ENCODE assay signal across 12 mouse cellular contexts in the genomic region with DNA sequence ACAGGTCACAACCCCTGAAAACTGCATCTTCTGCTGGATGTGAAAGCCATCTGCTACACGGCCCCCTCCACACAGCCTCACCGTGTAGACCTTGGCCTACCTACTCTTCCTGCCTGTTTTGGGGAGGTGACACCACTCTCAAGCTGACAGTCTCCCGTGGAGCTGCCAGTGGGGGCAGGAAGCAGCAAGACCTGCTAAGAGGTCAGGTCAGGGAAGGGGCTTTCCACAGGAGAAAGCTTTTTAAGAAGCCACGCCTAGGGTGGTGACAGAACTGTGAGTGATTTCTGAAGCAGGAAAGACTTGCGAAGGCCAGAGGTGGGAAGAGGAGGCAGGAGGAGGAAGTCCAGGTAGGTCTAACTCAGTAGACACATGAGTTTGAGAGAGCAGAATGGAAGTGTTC. TPM values are rescaled to one million over a fixed set of nuclear protein-coding genes. Genes with fewer than 3 reads are reported as not detected.
DNase-seq lines count a peak whose midpoint lies in the region; ATAC-seq and TF ChIP-seq lines count a peak whose summit lies in the region.
"Had no signal": no experiment of that assay in that cellular context is flagged by ENCODE, and none has a peak within 500 bp of the region (broad histone marks: within the 10 kb centered on the region; RNA-seq: fewer than 3 reads in every experiment).

No protein-coding gene starts in this region.

- DNase-seq in heart, postnatal 25 days (ENCODE audit: low spot score) = no peak
- no peak for DNase-seq in thymus, adult 2 months
- DNase-seq in thymus, adult 18-20 months = no peak
- peak; percentile 59 for DNase-seq in thymus, postnatal 4 days
- DNase-seq in ovary, adult 18-20 months (ENCODE audit: low spot score) = no peak
- no peak for DNase-seq in forebrain, embryonic 14.5 days (ENCODE audit: low spot score)
- DNase-seq: adrenal gland, postnatal 36 days; kidney, adult 8-10 months had no signal

- WGBS in heart, embryonic 11.5 days (ENCODE audit: insufficient replicate concordance) = 26% methylated on average over 5 of the region's 5 CpGs
- WGBS in thymus, adult 2 months = 57% methylated on average over 5 of the region's 5 CpGs
- WGBS in limb, embryonic 15.5 days = 56% methylated on average over 5 of the region's 5 CpGs
- 82% methylated on average over 5 of the region's 5 CpGs for WGBS in forebrain, embryonic 14.5 days

- H3K9me3 ChIP-seq in heart, embryonic 11.5 days (replicated peaks; ENCODE audit: control insufficient read depth, low read length) = no peaks in the 10 kb centered on the region
- no peaks in the 10 kb centered on the region for H3K9me3 ChIP-seq in limb, embryonic 15.5 days
- no peaks in the 10 kb centered on the region for H3K9me3 ChIP-seq in forebrain, embryonic 14.5 days (replicated peaks; ENCODE audit: control insufficient read depth, low read length)
- H3K9me3 ChIP-seq: G1E had no signal

- peaks cover 50% of the 10 kb centered on the region for H3K4me1 ChIP-seq in heart, embryonic 11.5 days (ENCODE audit: control insufficient read depth, insufficient read depth, low read length)
- peaks cover 37% of the 10 kb centered on the region for H3K4me1 ChIP-seq in thymus, adult 2 months (replicated peaks; ENCODE audit: control insufficient read depth, insufficient read depth, low read length)
- H3K4me1 ChIP-seq in limb, embryonic 15.5 days = peaks cover 43% of the 10 kb centered on the region
- peaks cover 13% of the 10 kb centered on the region for H3K4me1 ChIP-seq in forebrain, embryonic 14.5 days (ENCODE audit: control insufficient read depth, insufficient read depth, low read length)

- no peak overlapping the region for H3K4me3 ChIP-seq in heart, embryonic 11.5 days (ENCODE audit: low read depth, low read length)
- H3K4me3 ChIP-seq in thymus, adult 2 months (ENCODE audit: control insufficient read depth, insufficient read depth, low read length) = no peak overlapping the region
- no peak overlapping the region for H3K4me3 ChIP-seq in limb, embryonic 15.5 days
- H3K4me3 ChIP-seq in forebrain, embryonic 14.5 days (ENCODE audit: low read depth, low read length) = no peak overlapping the region

- H3K27ac ChIP-seq in heart, embryonic 11.5 days (ENCODE audit: low read depth, low read length) = peak overlapping the region; percentile 54
- peak overlapping the region; percentile 70 for H3K27ac ChIP-seq in thymus, adult 2 months (ENCODE audit: control insufficient read depth, insufficient read depth, low read length)
- peak overlapping the region; percentile 33; the same call in 1 of the 2 replicates for H3K27ac ChIP-seq in limb, embryonic 15.5 days
- H3K27ac ChIP-seq in forebrain, embryonic 14.5 days (ENCODE audit: low read depth, low read length) = no peak overlapping the region
- H3K27ac ChIP-seq: macrophage had no signal

- H3K9ac ChIP-seq in heart, embryonic 11.5 days (ENCODE audit: low read depth, low read length) = 0 out of 2 replicates have a peak overlapping the region, but pooled peaks have one; percentile 39
- no peak overlapping the region for H3K9ac ChIP-seq in limb, embryonic 15.5 days
- H3K9ac ChIP-seq in forebrain, embryonic 14.5 days (ENCODE audit: low read length) = no peak overlapping the region

- TF ChIP-seq CTCF in thymus, adult 2 months (IDR thresholded peaks at IDR 0.05; ENCODE audit: borderline replicate concordance, control insufficient read depth, extremely low read depth, insufficient read depth, low read length, poor library complexity) = no peak

- H3K4me2 ChIP-seq in heart, embryonic 11.5 days = peak overlapping the region; percentile 9; the same call in 1 of the 2 replicates
- H3K4me2 ChIP-seq in limb, embryonic 15.5 days = no peak overlapping the region
- no peak overlapping the region for H3K4me2 ChIP-seq in forebrain, embryonic 14.5 days (ENCODE audit: low read length)

- intact Hi-C loops in heart, postnatal 25 days (cut with DNase I) = no loop called here

- peaks cover 3% of the 10 kb centered on the region for H3K36me3 ChIP-seq in heart, embryonic 11.5 days (ENCODE audit: control insufficient read depth, insufficient read depth, low read length)
- H3K36me3 ChIP-seq in thymus, adult 2 months (ENCODE audit: control insufficient read depth, insufficient read depth, low read length) = no peaks in the 10 kb centered on the region
- H3K36me3 ChIP-seq in limb, embryonic 15.5 days = peaks cover 62% of the 10 kb centered on the region
- H3K36me3 ChIP-seq in forebrain, embryonic 14.5 days (ENCODE audit: control insufficient read depth, insufficient read depth, low read length) = peaks cover 22% of the 10 kb centered on the region

- TF ChIP-seq POLR2A in thymus, adult 2 months (IDR thresholded peaks at IDR 0.05; ENCODE audit: control insufficient read depth, extremely low read depth, insufficient read depth, low read length, poor library complexity) = no peak

- ATAC-seq in heart, embryonic 11.5 days (replicated peaks; ENCODE audit: insufficient number of reproducible peaks, low FRiP score, low TSS enrichment) = no peak
- no peak for ATAC-seq in limb, embryonic 15.5 days (ENCODE audit: insufficient number of reproducible peaks, low FRiP score, low TSS enrichment, low read depth)
- no peak for ATAC-seq in forebrain, embryonic 14.5 days

- H3K27me3 ChIP-seq in heart, embryonic 11.5 days (ENCODE audit: control insufficient read depth, insufficient read depth, low read length) = no peaks in the 10 kb centered on the region
- H3K27me3 ChIP-seq in thymus, adult 2 months (ENCODE audit: control insufficient read depth, insufficient read depth, low read length) = no peaks in the 10 kb centered on the region
- H3K27me3 ChIP-seq in limb, embryonic 15.5 days = no peaks in the 10 kb centered on the region
- H3K27me3 ChIP-seq in forebrain, embryonic 14.5 days (replicated peaks; ENCODE audit: control insufficient read depth, insufficient read depth, low read length) = no peaks in the 10 kb centered on the region

RNA-seq across cellular contexts. Expression of a gene that starts 51.4 kb away (rescaled TPM):
- 37.3 and 55.8 TPM in 2 replicates for polyA plus RNA-seq in heart, embryonic 11.5 days (2014; fragmentation: Nextera tagmentation; extraction: Ambion mirVana)
- 100 to 1,000 TPM in 1 of 2 experiments, 10 to 100 TPM in 1; 77.7 to 110 TPM for total RNA-seq in heart, postnatal 25 days (2021)
- polyA plus RNA-seq in thymus, adult 2 months (2012; rRNA removed) = 163 and 186 TPM in 2 replicates
- 117 and 129 TPM in 2 replicates for polyA plus RNA-seq in limb, embryonic 15.5 days (2015; fragmentation: Nextera tagmentation; extraction: Ambion mirVana)
- 28.3 and 30.4 TPM in 2 replicates for polyA plus RNA-seq in forebrain, embryonic 14.5 days (2014; fragmentation: Nextera tagmentation; extraction: Ambion mirVana)
